Mouse (Mus musculus) small intestine, adult 2 months (tissue): ENCODE data around the gene Tspan31. TPM values are rescaled to one million over a fixed set of nuclear protein-coding genes. Genes with fewer than 3 reads are reported as not detected.

Experiments
- H3K27ac ChIP-seq: fragments of 200-500 bp; 2 replicates; pipeline ENCODE4 v1.5.1; 2012; ENCODE audit warnings: low read depth, low read length, control low read depth, inconsistent platforms; ENCODE audit not compliant: insufficient read depth
- H3K27me3 ChIP-seq: fragments of 200-500 bp; 2 replicates; pipeline ENCODE4 v1.6.1; 2012; ENCODE audit warnings: mild to moderate bottlenecking, moderate library complexity, low read length, inconsistent platforms; ENCODE audit not compliant: control insufficient read depth, insufficient read depth
- H3K36me3 ChIP-seq: fragments of 200-500 bp; 2 replicates; pipeline ENCODE4 v1.6.1; 2012; ENCODE audit warnings: mild to moderate bottlenecking, low read length, control low read depth, inconsistent platforms; ENCODE audit not compliant: control insufficient read depth, insufficient read depth
- H3K4me1 ChIP-seq: fragments of 200-500 bp; 2 replicates; pipeline ENCODE4 v1.6.1; 2012; ENCODE audit warnings: low read length, inconsistent platforms, mixed read lengths; ENCODE audit not compliant: control insufficient read depth, insufficient read depth, insufficient read length
- H3K4me3 ChIP-seq: fragments of 200-500 bp; 2 replicates; pipeline ENCODE4 v1.5.1; 2012; ENCODE audit warnings: low read depth, mild to moderate bottlenecking, control low read depth, inconsistent platforms, low read length, moderate library complexity
- CTCF ChIP-seq: fragments of 200-500 bp; IDR thresholded peaks from 2 replicates; pipeline ENCODE4 v1.5.1; 2012; ENCODE audit warnings: low read depth, mild to moderate bottlenecking, control low read depth, inconsistent platforms, low read length, moderate library complexity, mixed read lengths; ENCODE audit not compliant: insufficient replicate concordance, insufficient read length; ENCODE audit errors: extremely low read depth
- POLR2A ChIP-seq: fragments of 200-500 bp; IDR thresholded peaks from 2 replicates; pipeline ENCODE4 v1.6.1; 2012; ENCODE audit warnings: low read depth, mild to moderate bottlenecking, control low read depth, inconsistent platforms, low read length, moderate library complexity
- WGBS: fragments of 180-500 bp; shearing (Covaris S2); methylation state at CpG from one replicate; pipeline ENCODE4 v1.1.7; 2018; 5-methylcytosine and 5-hydroxymethylcytosine counted together
- polyA plus RNA-seq: library from polyadenylated mRNA; depleted of rRNA; stranded (reverse); fragments of >200 nt; gene quantifications from 2 replicates; pipeline ENCODE4 v1.2.3, GENCODE M21; 2012

Gene Tspan31
- polyA plus RNA-seq, 1 experiment: 48.9 TPM

DNA sequence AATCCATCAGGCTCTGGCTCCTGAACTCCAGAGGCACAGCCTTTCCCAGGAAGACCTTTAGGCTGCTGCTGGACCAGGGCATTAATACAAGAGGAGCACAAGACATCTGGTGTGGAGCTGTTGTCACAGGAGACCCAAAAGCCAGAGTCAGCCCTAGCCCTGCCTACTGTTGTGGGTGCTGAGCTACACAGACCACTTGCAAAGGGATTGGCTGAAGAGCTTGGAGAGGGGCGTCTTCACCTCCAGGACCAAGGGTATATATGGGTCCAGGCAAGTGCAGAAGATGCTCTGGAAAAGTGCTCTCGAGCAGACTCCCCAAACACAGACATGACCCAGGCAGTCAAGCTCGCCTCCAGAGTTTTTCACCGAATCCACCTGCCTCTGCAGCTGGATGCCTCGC is 22.1 kb downstream of the Tspan31 start, which contains the start of gene Cyp27b1:
Gene Cyp27b1 (plus strand): TSS at position 297 of the 400 bp plus-strand sequence.
- peak within 1 kb of the TSS; percentile 36 for H3K4me3 ChIP-seq
- no peak within 1 kb of the TSS for H3K27ac ChIP-seq
- TF ChIP-seq POLR2A (no peak), CTCF (no peak)
- WGBS: 48% methylated on average over 5 of the region's 5 CpGs
- no peaks in the 10 kb centered on the region for H3K36me3 ChIP-seq
- peaks cover 10% of the 10 kb centered on the region for H3K4me1 ChIP-seq
- H3K27me3 ChIP-seq: peaks cover 31% of the 10 kb centered on the region

GRCm38 (mm10) chr10:127043187-127043586 is 26.9 kb downstream of the Tspan31 start:
- H3K36me3 ChIP-seq: no peaks in the 10 kb centered on the region
- H3K4me1 ChIP-seq: no peaks in the 10 kb centered on the region; the same call in 1 of the 2 replicates
- 95% methylated on average over 6 of the region's 6 CpGs for WGBS
- H3K4me3 ChIP-seq: no peak overlapping the region
- peaks cover 6% of the 10 kb centered on the region; the same call in 1 of the 2 replicates for H3K27me3 ChIP-seq
- no peak overlapping the region for H3K27ac ChIP-seq
- TF ChIP-seq CTCF (no peak), POLR2A (no peak)

- 0 out of 2 replicates have a peak, but pooled peaks cover under 1% of the 10 kb centered on the region for H3K27me3 ChIP-seq
- no peak for TF ChIP-seq CTCF
- no peaks in the 10 kb centered on the region; the same call in 1 of the 2 replicates for H3K4me1 ChIP-seq
- WGBS: 5% methylated on average over 5 of the region's 5 CpGs
- peak overlapping the region; percentile 89 for H3K4me3 ChIP-seq
- no peaks in the 10 kb centered on the region for H3K36me3 ChIP-seq
- H3K27ac ChIP-seq: no peak overlapping the region
These were observed 27.5 kb downstream of the Tspan31 start for GRCm38 (mm10) chr10:127042468-127043115.

- H3K4me3 ChIP-seq: peak overlapping the region; percentile 89
- H3K27ac ChIP-seq: no peak overlapping the region
- no peaks in the 10 kb centered on the region for H3K36me3 ChIP-seq
- no peak for TF ChIP-seq CTCF
- no peak for TF ChIP-seq POLR2A
- H3K4me1 ChIP-seq: no peaks in the 10 kb centered on the region; the same call in 1 of the 2 replicates
- no peaks in the 10 kb centered on the region for H3K27me3 ChIP-seq
- under 1% methylated on average over 44 of the region's 44 CpGs for WGBS
These were observed 28.2 kb downstream of the Tspan31 start for GRCm38 (mm10) chr10:127041774-127042338.

- no peak for TF ChIP-seq CTCF
- TF ChIP-seq POLR2A: no peak
- no peaks in the 10 kb centered on the region; the same call in 1 of the 2 replicates for H3K4me1 ChIP-seq
- H3K27ac ChIP-seq: no peak within 1 kb of the TSS
- 1% methylated on average over 28 of the region's 28 CpGs for WGBS
- H3K4me3 ChIP-seq: peak within 1 kb of the TSS; percentile 89
- H3K27me3 ChIP-seq: no peaks in the 10 kb centered on the region
- no peaks in the 10 kb centered on the region for H3K36me3 ChIP-seq
These were observed 28.7 kb downstream of the Tspan31 start, which contains the start of the genes Mettl1 and Eef1akmt3 for GRCm38 (mm10) chr10:127041274-127041766. TSS of gene Mettl1 (plus strand) at chr10:127041414. TSS of gene Eef1akmt3 (minus strand) at chr10:127041513.

GRCm38 (mm10) chr10:127040569-127041214 is 29.4 kb downstream of the Tspan31 start:
- peak overlapping the region; percentile 89 for H3K4me3 ChIP-seq
- TF ChIP-seq CTCF (no peak), POLR2A (no peak)
- H3K27ac ChIP-seq: no peak overlapping the region
- H3K27me3 ChIP-seq: no peaks in the 10 kb centered on the region
- no peaks in the 10 kb centered on the region for H3K36me3 ChIP-seq
- H3K4me1 ChIP-seq: no peaks in the 10 kb centered on the region; the same call in 1 of the 2 replicates
- WGBS: 4% methylated on average over 20 of the region's 20 CpGs
